Mouse (Mus musculus): ENCODE data around the gene Ccnjl. TPM values are rescaled to one million over a fixed set of nuclear protein-coding genes. Genes with fewer than 3 reads are reported as not detected.

Gene Ccnjl
- total RNA-seq, 1 experiment from 2014 or later = not detected

DNA sequence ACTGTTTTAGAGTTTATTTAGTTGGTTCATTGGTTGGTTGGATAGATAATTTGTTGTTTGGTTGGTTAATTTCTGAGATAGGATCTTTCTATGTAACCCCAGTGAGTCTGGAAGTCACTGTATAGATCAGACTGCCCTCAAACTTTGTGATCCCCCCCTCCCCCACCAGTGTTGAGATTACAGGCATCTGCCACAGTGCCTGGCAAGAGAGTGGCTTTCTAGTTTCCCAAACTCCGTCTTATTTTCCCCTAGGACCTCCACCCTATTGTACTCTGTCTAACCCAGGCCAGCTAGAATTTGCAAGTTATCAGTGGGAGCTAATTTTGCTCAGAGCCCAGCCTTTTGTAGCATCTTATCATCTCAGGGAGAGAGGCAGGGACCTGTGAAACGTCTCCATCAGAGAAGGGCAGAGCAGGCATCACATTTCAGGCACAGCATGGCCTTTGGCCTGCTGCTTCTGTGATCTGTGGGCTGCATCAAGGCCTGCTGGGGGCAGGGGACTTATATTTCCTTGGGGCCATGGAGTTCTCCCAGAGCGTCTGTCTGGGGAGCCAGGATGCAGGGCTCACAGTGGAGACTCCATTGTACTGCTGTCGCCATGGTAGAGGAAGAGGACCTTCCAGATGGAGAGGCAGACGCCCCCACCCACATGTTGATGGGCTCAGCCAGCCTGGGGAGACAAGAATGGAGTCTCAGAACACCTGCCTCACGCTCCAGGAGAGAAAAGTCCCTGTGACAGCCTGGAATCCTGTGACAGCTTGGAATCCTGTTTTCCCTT, 31.1 kb downstream of the Ccnjl start:
- no peak for ATAC-seq (replicated peaks; ENCODE audit: insufficient number of reproducible peaks, low FRiP score, low TSS enrichment, poor library complexity, severe bottlenecking)

DNA sequence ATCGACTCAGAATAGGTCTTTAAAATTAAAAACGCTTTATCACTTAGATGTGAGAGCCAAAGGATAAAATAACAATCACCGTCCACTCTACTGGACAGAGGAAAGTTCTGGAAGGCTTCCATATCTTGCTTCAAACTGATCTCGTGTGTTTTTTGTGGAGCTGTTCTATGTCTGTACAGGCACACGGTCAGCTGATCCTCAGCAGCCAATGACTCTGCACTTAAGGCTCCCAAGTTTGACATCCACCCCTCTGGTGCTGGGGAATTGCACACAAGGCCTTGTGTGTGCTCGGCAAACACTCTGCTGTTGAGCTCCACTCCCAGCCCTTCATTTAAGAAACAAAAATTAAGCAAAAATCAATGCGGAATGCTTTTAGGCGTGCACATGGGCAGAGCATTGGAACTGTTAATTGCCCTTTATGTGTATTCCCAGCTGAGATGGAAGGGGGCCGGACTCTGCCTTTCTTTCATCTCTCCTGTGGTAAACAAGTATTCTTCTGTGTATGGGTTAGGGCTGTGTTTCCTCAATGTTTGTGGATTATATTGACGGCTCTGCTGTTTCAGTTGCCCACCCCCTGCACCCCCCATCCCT, 35.2 kb downstream of the Ccnjl start:
- no peak for ATAC-seq (replicated peaks; ENCODE audit: insufficient number of reproducible peaks, low FRiP score, low TSS enrichment, poor library complexity, severe bottlenecking)

DNA sequence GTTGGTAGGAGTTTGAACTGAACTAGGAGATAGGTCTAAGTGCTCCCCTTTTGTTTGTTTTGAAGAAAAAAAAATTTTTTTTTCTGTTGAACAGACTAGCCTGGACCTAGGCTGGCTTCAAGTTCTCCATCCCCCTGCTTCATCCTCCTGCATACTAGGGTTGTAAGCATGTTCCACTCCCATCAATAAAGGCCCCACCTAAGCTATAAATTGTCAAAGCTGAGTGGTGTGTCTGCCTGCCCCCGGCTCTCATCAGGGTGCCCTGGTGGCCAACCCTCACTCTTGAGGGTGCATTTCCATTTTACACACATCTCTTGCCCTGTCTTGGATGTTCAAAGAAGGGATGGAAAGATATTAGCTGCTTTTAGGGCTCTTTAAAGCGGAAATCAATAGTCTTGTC, 36.8 kb downstream of the Ccnjl start:
- ATAC-seq (replicated peaks; ENCODE audit: insufficient number of reproducible peaks, low FRiP score, low TSS enrichment, poor library complexity, severe bottlenecking) = no peak

DNA sequence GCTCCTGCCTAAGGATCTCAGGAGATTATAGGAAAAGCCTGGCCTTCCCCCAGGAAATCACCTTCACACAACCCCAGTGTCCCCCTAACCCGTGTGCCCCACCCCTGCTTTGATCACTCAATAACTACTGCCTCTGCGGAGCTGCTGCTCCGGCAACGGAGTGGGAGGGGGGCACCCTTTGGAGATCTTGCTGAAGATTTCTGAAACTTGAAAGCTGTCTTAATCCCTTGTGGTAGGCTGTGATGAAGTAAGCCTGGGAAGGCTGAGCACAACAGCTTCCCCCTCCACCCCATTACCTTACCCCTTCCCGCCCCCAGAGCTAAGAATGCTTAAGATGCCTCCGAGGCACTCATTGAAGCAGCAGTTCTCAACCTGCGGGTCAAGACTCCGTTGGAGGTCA, 37.3 kb downstream of the Ccnjl start:
- ATAC-seq (replicated peaks; ENCODE audit: insufficient number of reproducible peaks, low FRiP score, low TSS enrichment, poor library complexity, severe bottlenecking) = no peak

DNA sequence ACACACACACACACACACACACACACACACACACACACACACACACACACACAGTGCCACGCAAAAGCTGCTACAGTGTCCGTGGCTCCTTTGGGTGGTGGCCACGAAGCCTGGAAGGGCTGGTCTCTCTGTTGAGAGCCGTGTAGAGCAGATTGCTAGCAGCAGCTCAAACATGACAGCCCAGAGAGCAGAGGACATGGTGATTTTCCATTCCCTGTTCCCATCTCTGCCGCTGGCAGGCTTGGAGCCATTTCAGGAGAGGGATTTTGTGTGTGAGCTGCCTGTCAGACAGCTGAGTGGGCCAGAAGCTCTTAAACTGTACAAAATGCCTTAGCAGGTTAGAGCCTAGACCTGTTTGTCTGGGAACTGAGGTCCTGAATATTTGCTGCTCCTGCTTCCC, 38.1 kb downstream of the Ccnjl start:
- ATAC-seq (replicated peaks; ENCODE audit: insufficient number of reproducible peaks, low FRiP score, low TSS enrichment, poor library complexity, severe bottlenecking) = no peak

DNA sequence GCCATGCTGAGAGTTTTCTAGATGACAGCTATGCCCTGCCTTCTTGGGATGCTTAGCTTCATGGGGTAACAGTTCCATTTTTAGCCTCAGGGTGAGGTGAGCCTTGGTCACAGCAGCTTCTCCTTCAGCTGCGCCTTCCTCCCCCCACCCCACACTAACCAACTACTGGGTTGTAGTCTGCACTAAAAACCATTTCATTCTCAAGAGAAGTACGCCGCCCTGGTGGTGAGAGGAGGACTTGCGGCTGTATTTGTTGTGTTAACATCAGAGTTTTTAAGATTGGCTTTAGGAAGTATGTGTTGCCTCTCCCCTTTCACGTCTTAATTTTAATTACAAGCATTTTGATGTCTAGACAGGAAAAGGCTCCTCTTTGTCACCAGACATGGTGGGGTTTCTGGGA, 39.7 kb downstream of the Ccnjl start:
- ATAC-seq (replicated peaks; ENCODE audit: insufficient number of reproducible peaks, low FRiP score, low TSS enrichment, poor library complexity, severe bottlenecking) = no peak

DNA sequence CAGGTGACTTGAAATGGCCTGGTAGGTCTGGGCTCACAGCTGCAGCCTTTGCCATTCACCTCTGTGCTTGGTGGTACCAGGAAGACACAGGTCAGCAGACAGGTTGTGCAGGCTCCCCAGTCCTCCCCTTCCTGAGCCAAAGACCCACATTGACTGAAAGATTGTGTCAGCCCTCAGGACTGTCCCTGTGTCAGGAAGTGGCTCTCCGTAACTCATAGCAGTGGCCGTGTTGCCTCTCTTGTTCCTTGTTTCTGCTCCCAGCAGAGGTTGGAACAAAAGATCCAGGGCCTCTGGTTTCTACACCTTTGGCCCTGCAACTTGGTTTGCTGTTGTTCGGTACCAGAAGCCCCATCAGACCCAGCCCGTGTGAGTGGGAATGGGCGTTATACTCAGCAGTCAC, 40.6 kb downstream of the Ccnjl start:
- ATAC-seq (replicated peaks; ENCODE audit: insufficient number of reproducible peaks, low FRiP score, low TSS enrichment, poor library complexity, severe bottlenecking) = no peak

DNA sequence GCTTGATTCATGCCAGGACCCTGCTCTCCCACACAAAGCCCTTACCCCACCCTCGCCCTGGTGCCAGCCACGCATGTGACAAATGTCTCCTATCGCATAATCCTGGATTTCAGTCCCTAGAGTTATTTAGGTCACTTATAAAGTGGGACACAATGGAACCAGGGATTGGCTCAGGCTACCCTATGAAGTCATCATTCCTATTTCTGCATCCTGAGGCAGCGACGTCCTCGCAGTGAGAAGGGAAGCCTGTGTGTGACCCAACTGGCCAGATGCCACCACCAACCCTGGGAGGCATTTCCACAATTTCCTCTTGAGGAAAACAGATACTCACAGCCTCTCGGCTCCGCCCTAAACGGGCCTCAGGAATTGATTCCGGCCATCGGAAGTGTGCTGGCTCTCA, 41.0 kb downstream of the Ccnjl start:
- ATAC-seq (replicated peaks; ENCODE audit: insufficient number of reproducible peaks, low FRiP score, low TSS enrichment, poor library complexity, severe bottlenecking) = no peak

- ATAC-seq (replicated peaks; ENCODE audit: insufficient number of reproducible peaks, low FRiP score, low TSS enrichment, poor library complexity, severe bottlenecking) = no peak
Measured at GRCm38 (mm10) chr11:43575061-43575375, 46.4 kb downstream of the Ccnjl start.

DNA sequence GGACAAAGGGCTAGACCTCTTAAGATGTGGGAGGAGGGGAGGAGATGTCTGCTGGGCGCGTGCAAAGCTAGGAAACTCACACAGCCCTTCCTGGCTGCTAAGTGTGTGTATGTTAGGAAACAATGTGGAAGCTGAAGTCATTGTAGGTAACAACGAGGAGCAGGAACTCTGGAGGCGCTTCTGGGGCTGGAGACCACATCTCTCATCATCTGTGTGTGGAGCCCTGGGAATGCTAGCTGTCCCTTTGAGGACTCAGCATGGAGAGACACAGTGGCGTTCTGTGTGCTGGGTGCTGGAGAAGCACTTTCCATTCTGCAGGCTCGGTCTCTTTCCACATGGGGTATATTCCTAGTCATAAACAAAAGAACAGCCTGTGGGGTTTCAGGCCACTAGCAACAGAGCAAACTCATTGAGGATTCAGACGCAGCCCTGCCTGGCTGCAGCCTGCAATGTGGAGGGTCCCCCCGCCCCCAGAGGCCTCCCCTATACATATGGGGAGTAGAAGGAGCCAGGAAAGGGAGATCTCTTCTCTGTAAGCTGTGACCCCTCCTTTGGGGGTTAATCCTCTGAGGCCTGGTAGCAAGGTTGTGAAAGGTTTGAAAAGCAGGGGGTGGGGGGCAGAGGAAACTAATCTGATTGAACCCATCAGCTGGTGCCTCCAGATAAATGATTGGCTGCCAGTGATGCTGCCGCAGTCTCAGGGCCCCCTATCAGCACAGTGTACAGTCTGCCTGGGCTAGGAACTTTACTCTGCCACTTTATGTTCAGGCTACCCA, 47.0 kb downstream of the Ccnjl start:
- no peak for ATAC-seq (replicated peaks; ENCODE audit: insufficient number of reproducible peaks, low FRiP score, low TSS enrichment, poor library complexity, severe bottlenecking)

GRCm38 (mm10) chr11:43577713-43578478, 49.3 kb downstream of the Ccnjl start:
- ATAC-seq (replicated peaks; ENCODE audit: insufficient number of reproducible peaks, low FRiP score, low TSS enrichment, poor library complexity, severe bottlenecking) = no peak

GRCm38 (mm10) chr11:43585211-43586005, 56.8 kb downstream of the Ccnjl start:
- no peak for ATAC-seq (replicated peaks; ENCODE audit: insufficient number of reproducible peaks, low FRiP score, low TSS enrichment, poor library complexity, severe bottlenecking)

- no peak for ATAC-seq (replicated peaks; ENCODE audit: insufficient number of reproducible peaks, low FRiP score, low TSS enrichment, poor library complexity, severe bottlenecking)
Measured at GRCm38 (mm10) chr11:43586324-43587090, 57.9 kb downstream of the Ccnjl start, which contains the start of gene 4933415A04Rik. Gene 4933415A04Rik (plus strand): TSS chr11:43587040.

DNA sequence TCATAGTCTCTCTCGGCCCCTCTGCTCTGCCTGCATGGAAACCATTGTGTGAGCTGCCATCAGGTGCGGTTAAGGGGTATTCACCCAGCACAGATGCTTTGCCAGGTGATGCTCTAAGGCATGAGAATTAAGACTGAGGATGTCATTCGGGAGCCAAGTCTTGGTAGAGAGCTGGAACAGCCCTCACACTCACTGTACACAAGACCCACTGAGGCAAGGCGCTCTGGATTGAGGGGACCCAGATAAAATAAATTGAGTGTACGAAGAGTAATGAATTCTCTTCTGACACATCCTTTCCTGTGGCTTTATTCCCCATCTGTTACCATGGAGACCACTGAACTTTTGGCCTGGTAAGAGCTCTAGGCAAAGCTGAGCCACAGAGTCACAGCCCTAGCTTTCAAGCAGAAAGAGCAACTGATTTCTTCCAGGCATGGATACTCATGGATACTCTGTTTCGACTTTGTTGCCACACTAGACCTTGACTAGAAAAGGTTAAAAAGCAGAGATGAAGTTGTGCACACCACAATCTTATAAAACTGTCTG, 61.0 kb downstream of the Ccnjl start:
- ATAC-seq (replicated peaks; ENCODE audit: insufficient number of reproducible peaks, low FRiP score, low TSS enrichment, poor library complexity, severe bottlenecking) = no peak

- no peak for ATAC-seq (replicated peaks; ENCODE audit: insufficient number of reproducible peaks, low FRiP score, low TSS enrichment, poor library complexity, severe bottlenecking)
Measured at GRCm38 (mm10) chr11:43601440-43601839, 72.9 kb downstream of the Ccnjl start, which contains the start of gene Fabp6. Gene Fabp6 (minus strand): TSS chr11:43601540.

DNA sequence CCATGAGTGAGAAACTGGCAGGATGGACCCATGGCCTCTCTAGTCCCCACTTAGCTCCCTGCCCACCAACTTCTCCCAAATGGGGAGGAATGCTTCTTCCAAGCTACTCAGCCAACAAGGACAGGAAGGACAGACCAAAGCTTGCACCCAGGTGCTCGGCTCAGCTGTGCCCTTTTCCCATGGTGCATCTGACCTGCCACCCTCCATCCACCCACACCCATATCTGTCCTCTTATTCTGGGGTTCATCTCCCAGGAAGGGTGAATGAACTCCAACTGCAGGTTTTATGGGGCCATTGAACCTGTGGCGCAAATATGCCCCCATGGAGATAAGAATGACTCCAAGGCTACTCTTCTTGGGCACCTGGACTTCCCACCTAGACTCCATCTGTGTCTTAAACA, 75.6 kb downstream of the Ccnjl start:
- ATAC-seq (replicated peaks; ENCODE audit: insufficient number of reproducible peaks, low FRiP score, low TSS enrichment, poor library complexity, severe bottlenecking) = no peak

GRCm38 (mm10) chr11:43604891-43605290, 76.3 kb downstream of the Ccnjl start:
- no peak for ATAC-seq (replicated peaks; ENCODE audit: insufficient number of reproducible peaks, low FRiP score, low TSS enrichment, poor library complexity, severe bottlenecking)

All from monocyte, adult 5-6 weeks (primary cell).